Mouse (Mus musculus): ENCODE results near the gene Coro1b. TPM values are rescaled to one million over a fixed set of nuclear protein-coding genes. Genes with fewer than 3 reads are reported as not detected.

The Coro1b gene
- total and polyA plus RNA-seq, 3 experiments, result 179 to 265 (median 194) TPM

- no peak overlapping the region for H3K9ac ChIP-seq (ENCODE audit: insufficient read depth, low read depth)
- no peak for DNase-seq (ENCODE audit: extremely low read depth)
- in situ Hi-C loops (cut with MboI; ENCODE audit: low pct_ligation_motif_present, low pct_unique_long_range_greater_than_20kb, low sequenced_read_pairs) (no loop called here), dilution Hi-C loops (cut with MboI; ENCODE audit: extremely low pct_ligation_motif_present, extremely low pct_unique_long_range_greater_than_20kb, low sequenced_read_pairs) (no loop called here)
- H3K4me2 ChIP-seq (ENCODE audit: insufficient read depth, low read depth, poor library complexity, severe bottlenecking), result no peak overlapping the region
- H3K36me3 ChIP-seq (replicated peaks in 1 of 2; ENCODE audit: control insufficient read depth in 1 of 2, insufficient read depth in 1 of 2, low read length in 1 of 2), result peaks cover 36 to 56% of the 10 kb centered on the region in 2 experiments
- TF ChIP-seq POLR2AphosphoS2 (IDR thresholded peaks at IDR 0.05; ENCODE audit: low read depth, low read length) (no peak), MAZ (IDR thresholded peaks at IDR 0.05; ENCODE audit: low read depth, low read length) (no peak), CTCF (conservative IDR thresholded peaks at IDR 0.05 in 1 of 2, IDR thresholded peaks at IDR 0.05 in 1 of 2; ENCODE audit: low read depth in 2 of 2, low read length in 2 of 2) (no peak), KAT2A (IDR thresholded peaks at IDR 0.05; ENCODE audit: insufficient replicate concordance, low read length) (no peak), ETS1 (conservative IDR thresholded peaks at IDR 0.05; ENCODE audit: low read depth, low read length) (no peak), ZNF384 (IDR thresholded peaks at IDR 0.05; ENCODE audit: low read depth, low read length) (no peak), USF1 (IDR thresholded peaks at IDR 0.05; ENCODE audit: low read depth, low read length) (no peak), MYC (IDR thresholded peaks at IDR 0.05; ENCODE audit: low read depth, low read length) (no peak)
- H3K9me3 ChIP-seq (replicated peaks; ENCODE audit: low read length), result no peaks in the 10 kb centered on the region
- H3K4me3 ChIP-seq (replicated peaks in 1 of 3; ENCODE audit: low read depth in 2 of 3, low read length in 2 of 3, poor library complexity in 1 of 3), result no peak overlapping the region
- peaks cover 27% of the 10 kb centered on the region for H3K79me2 ChIP-seq (replicated peaks; ENCODE audit: control insufficient read depth, extremely low read depth, insufficient read depth, poor library complexity, severe bottlenecking)
- no peaks in the 10 kb centered on the region for H3K27me3 ChIP-seq (replicated peaks)
- H3K27ac ChIP-seq (ENCODE audit: insufficient read depth, low read depth), result no peak overlapping the region
- peaks cover 18 to 76% of the 10 kb centered on the region in 2 experiments for H3K4me1 ChIP-seq (ENCODE audit: control insufficient read depth in 1 of 2, insufficient read depth in 2 of 2)
These were observed 18.3 kb upstream of the Coro1b start for GRCm38 (mm10) chr19:4130106-4130505.

- TF ChIP-seq MEF2A (IDR thresholded peaks at IDR 0.05; ENCODE audit: borderline replicate concordance, low read depth, low read length) (no peak), RCOR1 (conservative IDR thresholded peaks at IDR 0.05; ENCODE audit: low read depth, low read length) (no peak), EP300 (IDR thresholded peaks at IDR 0.05; ENCODE audit: low read length) (no peak), ZC3H11A (IDR thresholded peaks at IDR 0.05; ENCODE audit: low read depth, low read length) (no peak), PAX5 (IDR thresholded peaks at IDR 0.05; ENCODE audit: low read length) (no peak), MAFK (IDR thresholded peaks at IDR 0.05; ENCODE audit: insufficient replicate concordance, low read length) (no peak), E2F4 (IDR thresholded peaks at IDR 0.05; ENCODE audit: insufficient replicate concordance, low read depth, low read length) (no peak), RAD21 (IDR thresholded peaks at IDR 0.05; ENCODE audit: low read depth, low read length) (no peak), ELF1 (IDR thresholded peaks at IDR 0.05; ENCODE audit: low read depth, low read length) (no peak), ZNF384 (IDR thresholded peaks at IDR 0.05; ENCODE audit: low read depth, low read length) (no peak), MYC (IDR thresholded peaks at IDR 0.05; ENCODE audit: low read depth, low read length) (no peak), ZMIZ1 (IDR thresholded peaks at IDR 0.05; ENCODE audit: low read depth, low read length) (no peak), BHLHE40 (IDR thresholded peaks at IDR 0.05; ENCODE audit: low read depth, low read length) (no peak), UBTF (IDR thresholded peaks at IDR 0.05; ENCODE audit: low read depth, low read length) (no peak), MAX (IDR thresholded peaks at IDR 0.05; ENCODE audit: low read length) (no peak), CTCF (conservative IDR thresholded peaks at IDR 0.05 in 1 of 2, IDR thresholded peaks at IDR 0.05 in 1 of 2; ENCODE audit: low read depth in 2 of 2, low read length in 2 of 2) (no peak), MXI1 (IDR thresholded peaks at IDR 0.05; ENCODE audit: low read depth, low read length) (no peak), TCF12 (IDR thresholded peaks at IDR 0.05; ENCODE audit: low read depth, low read length) (no peak)
- Histone ChIP-seq H3K4me3 (replicated peaks in 1 of 3; ENCODE audit: low read depth in 2 of 3, low read length in 2 of 3, poor library complexity in 1 of 3) (no peak overlapping the region), H3K9me3 (replicated peaks; ENCODE audit: low read length) (no peaks in the 10 kb centered on the region), H3K4me1 (ENCODE audit: control insufficient read depth in 1 of 2, insufficient read depth in 2 of 2) (peaks cover 19 to 78% of the 10 kb centered on the region in 2 experiments), H3K36me3 (replicated peaks in 1 of 2; ENCODE audit: control insufficient read depth in 1 of 2, insufficient read depth in 1 of 2, low read length in 1 of 2) (peaks cover 36 to 56% of the 10 kb centered on the region in 2 experiments), H3K27me3 (replicated peaks) (no peaks in the 10 kb centered on the region), H3K27ac (ENCODE audit: insufficient read depth, low read depth) (no peak overlapping the region), H3K4me2 (ENCODE audit: insufficient read depth, low read depth, poor library complexity, severe bottlenecking) (no peak overlapping the region), H3K79me2 (replicated peaks; ENCODE audit: control insufficient read depth, extremely low read depth, insufficient read depth, poor library complexity, severe bottlenecking) (peaks cover 26% of the 10 kb centered on the region), H3K9ac (ENCODE audit: insufficient read depth, low read depth) (no peak overlapping the region)
- in situ Hi-C loops (cut with MboI; ENCODE audit: low pct_ligation_motif_present, low pct_unique_long_range_greater_than_20kb, low sequenced_read_pairs) (no loop called here), dilution Hi-C loops (cut with MboI; ENCODE audit: extremely low pct_ligation_motif_present, extremely low pct_unique_long_range_greater_than_20kb, low sequenced_read_pairs) (no loop called here)
- no peak for DNase-seq (ENCODE audit: extremely low read depth)
These were observed 17.3 kb upstream of the Coro1b start for GRCm38 (mm10) chr19:4131075-4131474.
